Mouse (Mus musculus): ENCODE results near the gene Rfx5.
"Not testable (repeated sequence)": the region's sequence is repeated elsewhere in the genome, so short reads cannot be mapped to it uniquely, and the experiment has no call there.

Gene Rfx5

DNA sequence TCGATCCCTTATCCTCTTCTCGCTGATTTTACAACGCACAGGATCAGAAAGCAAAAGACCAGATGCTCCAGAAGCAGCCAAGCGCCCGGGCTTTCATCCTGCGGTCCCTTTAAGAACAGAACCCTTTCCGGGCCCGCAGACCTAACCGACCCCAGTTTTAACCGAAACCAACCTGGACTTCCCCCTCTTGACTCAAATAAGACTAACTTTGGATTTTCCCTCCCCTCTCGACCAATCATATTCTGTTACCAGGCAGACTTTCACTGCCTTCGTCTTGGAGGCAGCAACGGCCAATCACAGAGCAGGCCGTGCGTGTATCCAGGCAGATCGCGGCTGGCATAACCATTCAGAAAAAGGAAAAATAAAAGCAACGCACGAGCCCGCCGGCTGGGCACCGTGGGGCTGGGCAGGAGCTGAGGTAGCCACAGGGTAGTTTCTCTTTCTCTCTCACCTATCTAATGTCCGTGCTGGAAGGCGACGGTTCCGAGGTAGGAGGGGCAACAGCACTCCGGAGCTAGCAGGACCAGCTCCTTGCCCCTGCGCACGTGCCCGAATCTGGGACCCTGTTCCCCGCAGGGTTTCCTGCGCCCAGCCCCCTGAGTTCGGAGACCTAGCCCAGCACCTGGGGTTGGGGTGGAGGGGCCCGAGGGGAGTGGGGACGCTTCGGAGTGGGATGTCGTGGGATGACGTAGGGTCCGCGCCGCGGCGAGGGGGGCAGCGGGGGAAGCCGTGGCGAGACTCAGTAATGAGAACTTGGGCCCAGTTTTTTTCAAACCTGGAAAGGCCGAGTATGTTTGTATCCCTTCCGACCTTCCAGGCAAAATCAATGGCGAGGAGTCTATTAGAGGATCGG, at the start of gene Rfx5:
Gene Rfx5 (plus strand): TSS at position 312 of the 853 bp plus-strand sequence.
- DNase-seq, result peak; percentile 94

DNA sequence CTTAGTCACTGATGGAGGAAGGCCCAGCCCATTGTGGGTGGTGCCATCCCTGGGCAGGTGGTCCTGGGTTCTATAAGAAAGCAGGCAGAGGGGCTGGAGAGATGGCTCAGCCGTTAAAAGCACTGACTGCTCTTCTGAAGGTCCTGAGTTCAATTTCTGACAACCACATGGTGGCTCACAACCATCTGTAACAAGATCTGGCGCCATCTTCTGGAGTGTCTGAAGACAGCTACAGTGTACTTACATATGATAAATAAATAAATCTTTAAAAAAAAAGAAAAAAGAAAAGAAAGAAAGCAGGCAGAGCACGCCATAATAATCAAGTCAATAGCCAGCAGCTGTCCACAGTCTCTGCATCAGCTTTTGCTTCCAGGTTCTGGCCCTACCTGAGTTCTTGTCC, 49.1 kb upstream of the Rfx5 start:
- not testable (repeated sequence) for DNase-seq

DNA sequence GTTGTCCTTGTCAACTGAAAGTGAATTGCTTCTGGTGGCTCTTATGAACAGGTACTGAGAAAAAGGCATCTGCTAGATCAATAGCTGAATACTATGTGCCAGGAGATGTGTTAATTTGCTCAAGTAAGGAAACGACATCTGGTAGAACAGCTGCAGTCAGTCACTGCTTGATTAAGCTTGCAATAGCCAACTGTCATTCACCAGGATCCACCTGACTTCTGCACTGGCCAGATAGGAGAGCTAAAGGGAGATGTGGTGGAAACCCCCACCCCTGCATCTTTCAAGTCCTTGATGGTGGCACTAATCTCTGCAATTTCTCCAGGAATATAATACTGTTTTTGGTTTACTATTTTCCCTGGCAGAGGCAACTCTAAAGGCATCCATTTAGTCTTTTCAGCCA, 47.4 kb upstream of the Rfx5 start:
- DNase-seq, result no peak

DNA sequence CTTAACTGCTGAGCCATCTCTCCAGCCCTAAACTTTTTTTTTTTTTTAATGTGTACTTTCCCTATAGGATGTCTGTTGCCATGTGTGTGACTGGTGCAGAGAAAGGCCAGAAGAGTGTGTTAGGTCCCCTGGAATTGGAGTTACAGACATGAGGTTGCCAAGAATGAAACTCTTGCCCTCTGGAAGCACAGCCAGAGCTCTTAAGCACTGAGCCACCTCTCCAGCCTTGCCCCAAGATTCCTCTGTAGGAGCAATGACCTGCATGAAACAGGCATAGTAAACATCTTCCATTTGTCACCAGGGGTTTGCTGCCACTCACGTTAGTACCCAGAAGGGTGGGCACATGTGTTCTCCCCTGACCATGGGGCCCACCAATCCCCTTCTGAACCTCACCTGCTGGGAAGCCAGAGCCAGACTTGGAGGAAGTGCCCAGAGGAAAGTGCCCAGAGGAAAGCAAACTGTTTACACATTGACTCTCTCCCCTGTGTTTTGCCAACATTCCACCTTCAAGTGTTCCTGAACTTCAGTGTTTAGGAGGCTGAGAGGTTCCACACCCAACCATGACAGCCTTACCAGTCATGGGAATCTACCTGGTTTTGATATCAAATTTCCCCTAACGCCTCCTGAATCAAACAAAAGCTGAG, 42.7 kb upstream of the Rfx5 start:
- no peak for DNase-seq

DNA sequence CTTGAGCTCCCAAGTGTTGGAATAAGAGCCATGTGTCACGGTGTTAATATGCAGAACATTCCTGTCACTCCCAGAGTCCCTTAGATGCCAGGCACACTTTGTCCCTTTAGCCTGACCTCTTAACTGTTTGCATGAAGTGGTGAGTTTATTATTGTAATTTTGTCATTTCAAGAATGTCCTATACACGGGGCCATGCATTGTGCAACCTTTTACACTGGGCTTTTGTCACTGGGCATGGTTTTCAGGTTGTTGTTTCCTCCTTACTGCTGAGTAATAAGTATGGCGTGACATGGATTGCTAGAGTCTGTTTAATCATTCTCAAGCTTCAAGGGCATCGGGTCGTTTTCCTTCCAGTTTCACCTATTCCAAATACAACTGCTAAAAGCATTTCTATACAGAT, 40.1 kb upstream of the Rfx5 start:
- no peak for DNase-seq

DNA sequence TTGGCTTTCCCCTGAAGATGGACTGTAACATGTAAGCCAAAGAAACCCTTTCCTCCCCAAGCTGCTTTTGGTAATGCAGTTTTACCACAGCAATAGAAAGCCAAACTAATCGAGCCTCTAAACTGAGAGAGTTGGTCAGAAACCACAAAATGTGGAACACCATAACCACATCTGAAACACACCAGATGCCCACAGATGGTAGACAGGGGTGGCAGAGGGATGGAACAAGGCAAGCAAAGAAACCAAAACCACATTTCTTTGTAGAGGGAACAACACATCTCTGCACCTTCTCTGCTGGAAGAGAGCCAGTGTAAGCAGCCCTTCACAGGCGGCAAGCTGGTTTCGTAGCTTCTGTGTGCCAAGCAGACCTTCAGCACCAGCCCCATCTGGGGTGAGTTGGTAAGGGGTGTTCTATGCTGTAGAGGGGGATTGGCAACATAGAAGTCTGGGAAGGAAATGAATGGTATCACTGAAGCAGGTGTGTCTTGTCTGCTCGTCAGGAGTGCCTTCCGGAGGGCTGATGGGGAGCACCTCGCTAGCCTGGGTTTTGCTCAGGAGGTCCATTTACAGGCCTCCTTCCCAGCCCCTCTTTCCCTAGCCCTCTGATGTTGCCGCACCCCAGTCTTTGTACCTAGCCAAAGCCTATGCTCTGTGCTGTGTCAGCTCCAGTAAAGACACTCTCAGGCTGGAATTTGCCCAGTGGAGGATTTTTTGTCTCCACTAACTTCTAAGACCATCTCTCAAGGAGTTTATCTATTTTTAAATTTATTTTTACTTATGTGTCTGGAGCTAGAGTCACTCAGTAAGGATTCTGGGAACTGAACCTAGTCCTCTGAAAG, 37.8 kb upstream of the Rfx5 start:
- DNase-seq, result no peak

DNA sequence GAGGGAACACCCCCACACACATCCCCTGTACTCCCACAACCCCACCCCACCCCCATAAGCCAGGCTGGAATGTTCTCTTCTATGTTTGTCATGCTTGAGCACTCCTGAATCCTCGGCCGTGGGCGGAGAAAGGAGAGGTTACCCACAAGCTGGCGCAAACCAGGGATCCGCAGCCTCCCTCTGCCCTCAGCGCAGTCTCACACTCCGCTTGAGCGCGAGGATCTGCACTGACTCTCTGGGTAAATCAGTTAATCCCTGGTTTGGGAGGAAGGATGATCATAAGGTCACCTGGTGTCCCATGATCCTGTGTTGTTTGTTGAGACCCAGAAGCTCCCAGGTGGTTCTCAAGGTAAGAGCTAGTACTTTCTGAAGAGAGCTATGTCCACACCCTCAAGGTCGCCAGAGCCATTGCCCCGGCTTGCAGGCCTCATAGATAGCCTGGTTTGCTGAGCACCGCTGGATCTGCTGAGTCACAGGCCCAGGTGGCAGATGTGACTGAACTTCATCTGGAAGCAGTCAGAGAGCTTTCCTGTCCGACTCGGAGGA, 36.0 kb upstream of the Rfx5 start:
- DNase-seq, result no peak

DNA sequence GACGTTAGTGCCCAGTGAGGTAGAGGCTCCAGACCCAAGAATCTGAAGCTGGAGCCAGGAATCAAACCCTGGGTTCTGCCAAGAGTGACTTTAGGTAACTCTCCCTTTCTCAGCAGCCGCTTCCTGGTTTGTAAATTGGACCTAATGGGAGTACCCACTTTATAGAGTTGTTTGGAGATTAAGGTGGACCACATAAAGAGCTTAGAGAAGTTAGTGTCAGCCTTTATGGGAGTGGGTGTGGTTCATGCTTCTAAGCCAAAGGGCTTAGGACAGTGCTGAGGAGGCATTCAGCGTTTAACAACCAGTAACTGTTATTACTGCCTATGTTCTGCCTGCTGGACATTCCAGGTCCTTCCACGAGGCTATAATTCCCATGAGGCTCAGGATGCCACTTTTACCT, 35.0 kb upstream of the Rfx5 start:
- DNase-seq, result no peak

DNA sequence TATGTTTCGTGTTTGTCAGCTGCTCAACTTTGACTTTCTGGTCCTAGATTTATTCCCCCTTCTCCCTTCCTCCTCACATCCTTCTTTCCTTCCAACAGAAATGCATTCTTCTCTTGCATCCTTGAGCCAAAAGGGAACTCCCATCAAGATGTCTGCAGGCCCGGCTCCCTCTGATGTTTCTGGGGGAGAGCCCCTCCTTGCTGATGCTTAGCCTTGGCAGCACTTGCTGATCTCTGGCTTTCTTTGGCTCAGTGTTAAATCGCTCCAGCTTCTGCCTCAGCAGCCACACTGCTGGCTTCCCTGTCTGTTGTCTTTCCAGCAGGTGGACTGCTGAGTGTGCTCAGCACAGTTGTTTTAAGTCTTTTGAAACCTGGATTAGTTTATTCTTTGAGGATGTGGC, 32.8 kb upstream of the Rfx5 start:
- DNase-seq, result no peak

DNA sequence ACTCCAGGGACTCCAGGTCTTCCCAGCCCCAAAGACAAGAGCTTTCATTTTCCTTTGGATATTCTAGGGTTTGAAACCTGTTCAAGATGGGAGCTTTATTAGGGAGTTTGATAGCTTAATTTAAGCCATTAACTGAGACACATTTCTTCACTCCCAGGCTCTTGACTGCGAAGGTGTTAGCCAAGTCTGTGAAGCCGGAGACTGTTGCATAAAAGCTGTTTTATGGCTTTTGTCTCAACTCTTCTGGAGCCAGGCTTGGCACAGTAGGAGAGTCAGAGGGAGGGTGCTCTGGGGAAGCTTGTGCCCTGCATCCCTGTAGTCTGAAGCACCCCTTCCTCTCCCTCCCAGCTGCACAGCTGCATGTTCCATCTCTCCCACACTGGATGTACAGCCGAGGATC, 31.5 kb upstream of the Rfx5 start:
- no peak for DNase-seq

DNA sequence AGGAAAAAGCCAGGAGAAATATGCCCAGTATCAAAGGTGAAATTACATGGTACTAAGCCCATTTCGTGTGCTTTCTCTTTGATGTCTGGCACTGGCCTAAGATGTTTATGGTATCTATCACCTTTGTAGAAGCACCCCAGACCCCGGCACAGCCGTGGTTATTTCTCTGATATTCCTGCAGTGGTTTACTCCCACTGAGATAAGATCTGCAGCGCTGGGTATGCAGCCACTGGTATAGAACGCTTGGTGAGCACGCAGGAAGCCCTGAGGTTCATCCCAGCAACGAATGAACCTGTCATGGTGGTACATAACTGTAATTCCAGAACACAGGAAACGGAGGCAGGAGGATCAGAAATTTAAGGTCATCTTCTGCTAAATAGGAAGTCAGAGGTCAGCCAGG, 29.2 kb upstream of the Rfx5 start:
- no peak for DNase-seq

DNA sequence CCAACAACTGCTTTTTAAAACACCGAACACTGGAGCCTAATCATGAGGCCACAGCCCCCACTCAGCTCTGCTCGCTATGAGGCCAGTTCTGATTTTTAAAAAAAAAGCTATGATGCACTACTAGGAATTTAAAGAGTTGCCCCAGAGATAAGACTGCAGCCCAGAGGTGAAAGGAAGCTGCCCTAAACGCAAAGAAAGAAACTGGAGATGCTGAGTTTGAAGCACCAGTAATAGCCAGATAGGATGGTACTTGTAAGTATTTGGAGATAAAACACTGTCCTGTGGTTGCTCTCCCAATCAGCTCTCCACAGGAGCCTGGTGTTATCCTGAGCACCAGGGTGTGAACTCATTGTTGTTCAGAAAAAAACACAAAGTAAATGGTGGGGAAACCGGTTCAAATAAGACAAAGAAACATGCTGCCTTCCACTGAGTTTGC, 27.6 kb upstream of the Rfx5 start:
- not testable (repeated sequence) for DNase-seq

DNA sequence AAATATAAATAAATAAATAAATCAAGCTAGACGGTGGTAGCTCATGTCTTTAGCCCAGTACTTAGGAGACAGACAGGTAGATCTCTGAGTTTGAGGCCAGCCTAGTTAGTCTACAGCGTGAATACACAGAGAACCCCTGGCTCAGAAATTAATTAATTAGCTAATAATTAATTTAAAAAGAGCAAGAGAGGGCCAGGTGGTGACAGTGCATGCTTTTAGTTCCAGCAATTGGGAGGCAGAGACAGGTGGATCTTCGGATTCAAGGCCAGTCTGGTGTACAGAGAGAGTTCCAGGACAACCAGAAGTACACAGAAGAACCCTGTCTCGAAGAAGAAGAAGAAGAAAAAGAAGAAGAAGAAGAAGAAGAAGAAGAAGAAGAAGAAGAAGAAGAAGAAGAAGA, 24.9 kb upstream of the Rfx5 start:
- DNase-seq, result not testable (repeated sequence)

DNA sequence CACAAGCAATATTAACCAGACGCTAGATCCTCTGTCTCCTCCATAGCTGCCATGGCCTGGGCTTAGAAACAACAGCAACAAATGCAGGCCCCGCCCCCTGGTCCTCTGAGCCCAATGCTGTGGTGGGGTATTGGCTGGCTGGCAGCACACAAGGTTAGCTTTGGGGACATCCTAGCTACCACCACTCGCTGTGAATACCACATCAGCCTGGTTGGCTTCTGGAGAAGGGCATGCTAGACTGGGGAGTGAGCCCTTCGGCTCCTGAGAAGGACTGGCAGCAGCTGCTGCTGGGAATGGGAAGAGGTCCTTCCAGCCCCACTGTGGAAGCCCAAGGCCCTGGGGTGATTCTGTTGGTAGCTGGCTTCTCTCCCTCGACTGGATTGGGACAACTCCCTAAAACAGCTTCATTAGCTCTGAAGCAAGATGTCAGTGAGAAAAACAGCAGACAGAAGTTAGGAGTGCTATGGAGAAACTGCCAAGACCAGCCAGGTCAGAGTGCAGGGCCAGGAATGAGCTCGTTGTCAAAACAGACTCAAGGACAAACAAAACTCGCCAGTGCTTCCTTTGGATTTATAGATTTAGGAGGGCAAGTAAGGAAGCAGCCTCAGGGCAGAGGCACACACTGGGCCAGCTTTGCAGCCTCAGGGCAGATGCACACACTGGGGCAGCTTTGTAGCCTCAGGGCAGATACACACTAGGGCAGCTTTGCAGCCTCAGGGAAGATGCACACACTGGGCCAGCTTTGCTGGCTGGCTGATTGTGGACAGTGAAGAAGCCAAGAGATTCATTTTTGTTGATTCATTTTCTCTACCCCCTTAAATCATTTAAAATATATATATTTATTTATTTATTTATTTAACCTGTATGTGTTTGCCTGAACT, 23.2 kb upstream of the Rfx5 start:
- not testable (repeated sequence) for DNase-seq

DNA sequence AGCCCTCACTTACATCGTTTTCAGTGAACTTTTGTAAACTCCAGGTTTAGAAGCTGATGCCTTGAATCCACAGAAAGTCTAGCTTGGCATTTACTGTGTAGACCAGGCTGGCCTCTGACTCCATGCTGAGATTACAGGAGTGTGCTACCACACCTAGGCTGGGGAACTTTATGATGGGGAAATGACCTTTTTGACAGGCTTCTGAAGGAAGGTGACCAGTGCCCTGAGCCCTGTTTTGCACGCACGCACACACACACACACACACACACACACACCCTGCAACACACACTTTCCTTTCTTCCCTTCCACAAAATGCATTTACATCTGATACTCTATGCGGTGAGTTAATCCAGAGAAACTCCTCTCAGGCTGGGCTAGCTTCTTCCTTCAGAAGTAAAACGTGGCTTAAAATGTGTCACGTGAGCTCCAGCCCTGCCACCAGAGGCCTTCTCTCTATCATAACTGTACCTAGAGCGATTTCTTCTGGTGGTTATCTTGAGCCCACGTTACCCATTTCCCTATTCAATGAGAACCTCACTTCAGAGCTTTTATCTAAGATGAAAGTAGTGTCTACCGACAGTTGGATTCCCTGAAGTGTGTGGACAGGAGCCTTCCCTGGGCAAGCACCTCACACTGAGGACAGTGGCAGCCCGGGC, 22.3 kb upstream of the Rfx5 start:
- DNase-seq, result not testable (repeated sequence)

DNA sequence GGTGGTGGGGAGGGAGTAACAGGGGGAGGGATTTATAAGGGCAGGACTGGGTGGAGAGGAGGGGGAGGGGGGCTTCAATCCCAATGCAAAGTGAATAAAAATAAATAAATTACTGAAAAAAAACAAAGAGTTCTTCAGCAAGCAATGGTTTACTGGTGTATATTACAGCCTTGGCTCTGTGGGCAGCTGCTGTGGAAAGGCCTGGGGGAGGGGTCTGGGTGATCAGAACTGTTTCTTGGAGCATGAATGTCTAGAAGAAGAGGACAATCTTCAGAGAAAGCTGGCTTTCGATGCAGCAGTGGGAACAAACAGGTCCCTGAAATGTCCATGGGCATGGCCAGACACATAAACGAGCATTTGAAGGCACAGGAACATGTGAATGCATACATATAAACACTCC, 21.6 kb upstream of the Rfx5 start:
- DNase-seq, result not testable (repeated sequence)

DNA sequence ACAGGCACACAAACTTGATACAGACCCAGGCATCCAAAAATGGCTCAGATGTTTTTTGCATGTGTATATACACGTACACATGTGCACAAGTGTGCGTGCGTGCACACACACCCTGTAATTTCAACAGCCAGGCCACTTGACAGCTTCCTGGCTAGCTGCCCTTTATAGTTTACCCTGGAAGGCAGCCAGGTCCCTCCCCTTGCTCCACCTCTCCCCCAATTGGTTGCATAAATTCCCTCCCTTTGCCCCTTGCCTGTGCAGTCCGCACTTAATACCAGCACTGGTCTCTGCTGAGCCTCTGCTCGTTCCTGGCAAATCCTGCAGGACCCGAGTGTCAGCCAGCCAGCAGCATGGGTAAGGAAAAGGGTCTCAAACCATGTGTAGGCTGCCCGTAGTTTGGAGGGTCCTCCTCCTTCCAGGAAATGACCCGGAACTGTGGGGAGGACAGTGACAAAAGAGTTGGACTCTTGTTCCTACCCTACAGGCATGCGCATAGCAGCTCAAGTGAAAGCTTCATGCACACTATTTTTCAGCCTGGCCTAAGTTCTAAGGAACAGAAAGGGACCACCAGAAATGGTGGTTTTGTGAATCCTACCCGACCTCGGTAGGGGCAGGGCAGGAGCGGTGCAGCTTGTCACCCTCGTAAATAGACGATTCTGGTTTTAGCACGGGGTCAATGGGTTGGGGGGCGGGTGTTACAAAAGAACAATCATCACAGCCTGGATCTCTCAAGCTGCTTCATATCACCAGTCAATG, 20.9 kb upstream of the Rfx5 start, which contains the start of gene Selenbp1:
Gene Selenbp1 (plus strand): TSS at position 248 of the 756 bp plus-strand sequence.
- peak; percentile 19 for DNase-seq

DNA sequence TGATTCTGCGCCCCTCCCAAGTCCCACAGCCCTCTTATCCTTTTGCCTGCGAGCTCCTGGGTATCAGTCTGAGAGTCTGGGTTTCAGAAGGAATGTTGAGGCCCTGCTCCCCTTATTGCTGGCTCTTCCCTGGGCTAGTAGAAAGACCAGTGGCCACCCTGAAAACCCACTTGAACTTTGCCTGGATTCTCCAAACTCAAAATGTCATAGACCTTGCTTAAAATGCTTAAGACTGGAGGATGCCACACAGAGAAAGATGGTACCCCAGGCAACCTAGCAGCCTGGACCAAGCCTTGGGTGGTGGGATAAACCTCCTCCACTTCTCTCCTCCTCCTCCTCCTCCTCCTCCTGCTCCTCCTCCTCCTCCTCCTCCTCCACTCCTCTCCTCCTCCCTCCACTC, 20.3 kb upstream of the Rfx5 start:
- DNase-seq, result not testable (repeated sequence)

DNA sequence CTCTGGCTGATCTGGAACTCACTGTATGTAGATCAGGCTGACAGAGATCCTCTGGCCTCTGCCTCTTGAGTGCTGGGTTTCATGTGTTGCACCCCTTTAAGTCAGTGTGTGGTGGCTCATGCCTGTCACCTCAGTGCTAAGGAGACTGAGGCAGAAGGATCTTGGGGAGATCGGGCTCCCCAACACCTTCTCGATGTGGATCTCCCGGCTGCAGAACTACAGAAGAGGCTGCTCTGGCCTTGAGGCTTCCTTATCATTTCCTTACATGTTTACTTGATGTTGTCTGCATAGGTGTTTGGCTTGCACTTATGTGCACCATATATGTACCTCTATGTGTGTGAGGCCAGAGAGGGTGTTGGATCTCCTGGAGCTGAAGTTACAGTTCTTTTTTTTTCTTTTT, 19.3 kb upstream of the Rfx5 start:
- DNase-seq, result not testable (repeated sequence)

DNA sequence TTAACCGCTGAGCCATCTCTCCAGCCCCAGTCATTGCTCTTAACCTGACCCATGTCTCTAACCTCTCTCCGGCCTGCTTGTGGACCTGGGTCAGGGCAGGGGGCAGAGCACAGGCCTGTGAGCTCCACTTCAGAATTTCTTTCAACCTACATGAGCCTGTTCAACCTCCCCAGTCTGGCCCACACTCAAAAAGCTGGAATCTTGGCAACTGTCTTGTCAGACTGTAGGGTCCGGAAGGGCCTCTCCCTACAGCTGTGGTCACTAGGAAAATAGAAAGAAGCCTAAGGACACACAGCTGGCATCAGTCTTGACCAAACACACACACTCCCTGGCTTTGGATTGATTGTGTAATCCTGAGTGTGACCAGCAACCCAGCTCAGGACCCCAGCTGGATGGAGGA, 18.5 kb upstream of the Rfx5 start:
- DNase-seq, result not testable (repeated sequence)

DNA sequence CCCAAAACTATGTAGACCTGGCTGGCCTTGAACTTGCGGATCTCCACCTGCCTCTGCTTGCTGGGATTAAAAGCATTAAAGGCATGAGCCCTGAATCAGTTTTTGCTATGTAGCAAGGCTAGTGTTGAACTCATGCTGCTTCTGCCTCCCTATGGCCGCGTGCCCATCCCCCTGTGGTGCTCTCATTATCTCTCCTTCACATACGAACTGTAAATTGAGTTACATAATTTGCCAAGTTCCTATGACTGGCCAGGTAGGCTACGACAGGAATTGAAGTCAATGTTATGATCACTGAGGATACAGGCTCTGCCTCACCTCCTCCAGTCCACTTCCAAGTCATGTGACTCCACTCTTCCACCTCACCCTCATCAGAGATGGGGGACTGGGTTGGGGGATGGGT, 17.7 kb upstream of the Rfx5 start:
- DNase-seq, result not testable (repeated sequence)

All from cerebellum, adult 11-12 months (tissue).